Mouse (Mus musculus) erythroid progenitor cell, adult 5-6 weeks (primary cell): ENCODE measurements around the gene Fxyd2. TPM values are rescaled to one million over a fixed set of nuclear protein-coding genes. Genes with fewer than 3 reads are reported as not detected.

Source experiments
- ATAC-seq: replicated peaks from 2 replicates; pipeline ENCODE4 v1.8.0; 2016; ENCODE audit warnings: moderate number of reproducible peaks, mild to moderate bottlenecking, moderate TSS enrichment, inconsistent platforms; ENCODE audit not compliant: poor library complexity, low FRiP score, severe bottlenecking
- total RNA-seq, 2 experiments: library from RNA; stranded (forward) in 1 of 2; stranded (reverse) in 1 of 2; fragments of 150-400 nt in 1 of 2; fragments of 186-747, 209-891 nt in 1 of 2; gene quantifications; 2 replicates each; pipeline versions ENCODE4 v1.2.3 to v1.2.4; 2015 to 2017; ENCODE audit warnings: low replicate concordance in 2 of 2

Gene Fxyd2
- total RNA-seq, 2 experiments from 2014 or later, result 2.5 TPM; not detected in 1

- ATAC-seq, result 0 out of 2 replicates have a peak, but pooled peaks have one; percentile 35
Observed at GRCm38 (mm10) chr9:45388385-45388994, 11.0 kb upstream of the Fxyd2 start.

GRCm38 (mm10) chr9:45389596-45389995, 9.9 kb upstream of the Fxyd2 start:
- ATAC-seq, result no peak

GRCm38 (mm10) chr9:45391299-45391698, 8.2 kb upstream of the Fxyd2 start:
- ATAC-seq, result no peak

- ATAC-seq, result no peak
Observed at GRCm38 (mm10) chr9:45395218-45395617, 4.3 kb upstream of the Fxyd2 start.

- no peak for ATAC-seq
Observed at GRCm38 (mm10) chr9:45395796-45396195, 3.7 kb upstream of the Fxyd2 start.

GRCm38 (mm10) chr9:45398336-45398735, 1.1 kb upstream of the Fxyd2 start:
- ATAC-seq, result no peak

GRCm38 (mm10) chr9:45401851-45402250, 2.4 kb downstream of the Fxyd2 start:
- no peak for ATAC-seq

- ATAC-seq, result no peak
Observed at GRCm38 (mm10) chr9:45402957-45403356, 3.5 kb downstream of the Fxyd2 start.

GRCm38 (mm10) chr9:45405694-45406093, 6.2 kb downstream of the Fxyd2 start:
- no peak for ATAC-seq

- ATAC-seq, result no peak
Observed at GRCm38 (mm10) chr9:45406808-45407207, 7.3 kb downstream of the Fxyd2 start.

GRCm38 (mm10) chr9:45407706-45408675, 8.5 kb downstream of the Fxyd2 start:
- ATAC-seq, result no peak

GRCm38 (mm10) chr9:45410193-45410592, 10.7 kb downstream of the Fxyd2 start:
- no peak for ATAC-seq

- ATAC-seq, result no peak
Observed at GRCm38 (mm10) chr9:45410614-45411013, 11.1 kb downstream of the Fxyd2 start.

GRCm38 (mm10) chr9:45411111-45411510, 11.6 kb downstream of the Fxyd2 start:
- ATAC-seq, result no peak

GRCm38 (mm10) chr9:45411803-45412202, 12.3 kb downstream of the Fxyd2 start:
- no peak for ATAC-seq

GRCm38 (mm10) chr9:45412287-45412686, 12.8 kb downstream of the Fxyd2 start:
- peak; percentile 47; the same call in 1 of the 2 replicates for ATAC-seq

- no peak for ATAC-seq
Observed at GRCm38 (mm10) chr9:45412700-45413477, 13.4 kb downstream of the Fxyd2 start.

- ATAC-seq, result no peak
Observed at GRCm38 (mm10) chr9:45413478-45414140, 14.1 kb downstream of the Fxyd2 start.

- no peak for ATAC-seq
Observed at GRCm38 (mm10) chr9:45415912-45416311, 16.4 kb downstream of the Fxyd2 start.

- peak; percentile 51 for ATAC-seq
Observed at GRCm38 (mm10) chr9:45417245-45417644, 17.8 kb downstream of the Fxyd2 start.
